Mouse (Mus musculus) embryonic stem cell, embryonic (primary cell): ENCODE results near the gene Arsb.

ENCODE experiments used
- CTCF ChIA-PET, 4 experiments: fragments of 300-600 bp in 2 of 4; fragments of 350-600 bp in 2 of 4; sonication (Branson Sonifier 250); formaldehyde crosslinking; loops; one replicate each; lab custom pipeline; 2022; ENCODE audit warnings: inconsistent platforms in 2 of 4; lab: Charles Lee
- POLR2A ChIA-PET, 4 experiments: fragments of 300-600 bp in 2 of 4; fragments of 350-600 bp in 2 of 4; sonication (Branson Sonifier 250); formaldehyde crosslinking; loops; one replicate each; lab custom pipeline; 2022; ENCODE audit warnings: antibody characterized with exemption in 4 of 4, inconsistent platforms in 1 of 4; lab: Charles Lee

The Arsb gene

GRCm38 (mm10) chr13:93976897-93977530, 205.6 kb downstream of the Arsb start:
- CTCF ChIA-PET: no interaction called here
- POLR2A ChIA-PET: interaction anchor here in 2 of 4 experiments (0.6 kb wide), 3 partner anchors 151 to 294 kb away, joined by 3 to 4 read pairs (median 3); no protein-coding TSS in a partner anchor

GRCm38 (mm10) chr13:93978703-93979495, 207.5 kb downstream of the Arsb start:
- POLR2A ChIA-PET: interaction anchor here in 2 of 4 experiments (0.9 to 1.7 kb wide), 3 partner anchors 10 to 206 kb away, joined by 3 to 6 read pairs (median 5); no protein-coding TSS in a partner anchor
- CTCF ChIA-PET: interaction anchor here in 1 of 4 experiments (1.3 kb wide), 1 partner anchor 139 kb away, joined by 3 read pairs; no protein-coding TSS in a partner anchor

- CTCF ChIA-PET: no interaction called here
- POLR2A ChIA-PET: interaction anchor here in 3 of 4 experiments (0.9 to 1.7 kb wide), 3 partner anchors 9 to 205 kb away, joined by 3 to 6 read pairs (median 5); no protein-coding TSS in a partner anchor
These were observed 208.3 kb downstream of the Arsb start for GRCm38 (mm10) chr13:93979754-93980153.

- ChIA-PET CTCF (no interaction called here), POLR2A (no interaction called here)
These were observed 213.1 kb downstream of the Arsb start for GRCm38 (mm10) chr13:93984521-93984920.

- POLR2A ChIA-PET: interaction anchor here in 1 of 4 experiments (1.3 kb wide), 1 partner anchor 18 kb away, joined by 3 read pairs; no protein-coding TSS in a partner anchor
- CTCF ChIA-PET: interaction anchor here in 1 of 4 experiments (0.6 kb wide), 1 partner anchor 937 kb away, joined by 4 read pairs; no protein-coding TSS in a partner anchor
These were observed 213.8 kb downstream of the Arsb start for GRCm38 (mm10) chr13:93985181-93985580.

- ChIA-PET POLR2A (interaction anchor here in 2 of 4 experiments (0.7 to 1.3 kb wide), 2 partner anchors 19 to 522 kb away, joined by 3 to 7 read pairs; no protein-coding TSS in a partner anchor), CTCF (interaction anchor here in 2 of 4 experiments (0.6 kb wide), 2 partner anchors 100 to 937 kb away, joined by 3 to 4 read pairs; no protein-coding TSS in a partner anchor)
These were observed 214.3 kb downstream of the Arsb start for GRCm38 (mm10) chr13:93985750-93986149.

- ChIA-PET POLR2A (interaction anchor here in 1 of 4 experiments (0.7 kb wide), 1 partner anchor 407 kb away, joined by 3 read pairs; no protein-coding TSS in a partner anchor), CTCF (no interaction called here)
These were observed 216.2 kb downstream of the Arsb start for GRCm38 (mm10) chr13:93987611-93988010.

GRCm38 (mm10) chr13:93989208-93989607, 217.8 kb downstream of the Arsb start:
- ChIA-PET CTCF (interaction anchor here in 2 of 4 experiments (0.5 to 0.7 kb wide), 3 partner anchors 129 to 213 kb away, joined by 3 to 4 read pairs (median 4); no protein-coding TSS in a partner anchor), POLR2A (interaction anchor here (0.6 to 1.6 kb wide), 9 partner anchors 9 to 600 kb away, joined by 3 to 6 read pairs (median 4); no protein-coding TSS in a partner anchor)

- ChIA-PET POLR2A (interaction anchor here in 3 of 4 experiments (0.6 to 1.6 kb wide), 9 partner anchors 10 to 48 kb away, joined by 3 to 6 read pairs (median 4); no protein-coding TSS in a partner anchor), CTCF (interaction anchor here in 2 of 4 experiments (0.5 to 0.7 kb wide), 3 partner anchors 128 to 212 kb away, joined by 3 to 4 read pairs (median 4); no protein-coding TSS in a partner anchor)
These were observed 218.5 kb downstream of the Arsb start for GRCm38 (mm10) chr13:93989736-93990611.

GRCm38 (mm10) chr13:93990841-93991240, 219.4 kb downstream of the Arsb start:
- ChIA-PET POLR2A (interaction anchor here in 1 of 4 experiments (0.7 to 0.9 kb wide), 3 partner anchors 13 to 47 kb away, joined by 3 to 5 read pairs (median 3); no protein-coding TSS in a partner anchor), CTCF (interaction anchor here in 2 of 4 experiments (0.7 to 0.8 kb wide), 2 partner anchors 24 to 219 kb away, joined by 3 read pairs; no protein-coding TSS in a partner anchor)

- ChIA-PET CTCF (interaction anchor here in 2 of 4 experiments (0.5 to 0.6 kb wide), 2 partner anchors 456 to 1136 kb away, joined by 3 to 5 read pairs; no protein-coding TSS in a partner anchor), POLR2A (interaction anchor here in 2 of 4 experiments (0.8 to 1.0 kb wide), 3 partner anchors 12 to 42 kb away, joined by 3 to 5 read pairs (median 3); no protein-coding TSS in a partner anchor)
These were observed 221.0 kb downstream of the Arsb start for GRCm38 (mm10) chr13:93992342-93992882.
